Mouse (Mus musculus) liver, adult 2 months (tissue): ENCODE measurements at regions not wholly inside any gene's neighbourhood (a gene's known extent, or its start where the extent isn't known, plus 50 kb on each side); places are given as distances from the start of the nearest gene placed in this dataset.

Experiments
- CTCF ChIP-seq: fragments of 200-500 bp; IDR thresholded peaks from 2 replicates; pipeline ENCODE4 v1.5.1; 2011; ENCODE audit warnings: low read depth, low read length, control low read depth
- POLR2A ChIP-seq: fragments of 200-500 bp; IDR thresholded peaks from 2 replicates; pipeline ENCODE4 v1.6.1; 2011; ENCODE audit warnings: low read length, control low read depth; ENCODE audit not compliant: insufficient read depth; ENCODE audit errors: extremely low read depth

DNA sequence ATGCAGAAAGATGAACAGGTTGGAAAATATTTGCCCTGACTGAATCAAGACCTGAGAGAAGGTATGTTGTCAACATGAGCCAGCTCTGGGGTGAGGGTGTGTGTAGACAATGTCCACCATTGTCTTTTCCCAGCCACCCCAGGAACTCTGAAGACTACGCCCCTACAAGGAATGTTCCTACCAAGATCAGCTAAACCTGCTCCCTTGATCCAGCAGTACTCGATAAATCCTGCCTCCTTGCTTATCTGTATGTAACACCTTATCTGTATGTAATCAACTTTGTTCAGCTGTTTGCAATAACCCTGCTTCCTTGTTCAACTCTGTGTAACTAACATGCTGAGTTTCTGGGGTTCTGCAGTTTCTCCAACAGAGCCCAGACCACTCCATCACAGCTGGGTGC is 264.3 kb downstream of the Bcl2 start:
- TF ChIP-seq POLR2A (no peak), CTCF (no peak)
